Mouse (Mus musculus) cortical plate, adult 2 months (tissue): Measurements from ENCODE around the gene Pfdn4. TPM values are rescaled to one million over a fixed set of nuclear protein-coding genes. Genes with fewer than 3 reads are reported as not detected.
A peak's percentile ranks its signal among the peaks of the same experiment; 100 is the strongest.

Source experiments
- H3K27ac ChIP-seq: fragments of 200-500 bp; 2 replicates; pipeline ENCODE4 v1.5.1; 2012; ENCODE audit warnings: low read length, control low read depth, inconsistent platforms; ENCODE audit not compliant: insufficient read depth
- H3K4me1 ChIP-seq: fragments of 200-500 bp; 2 replicates; pipeline ENCODE4 v1.6.1; 2011; ENCODE audit warnings: low read length; ENCODE audit not compliant: control insufficient read depth, insufficient read depth
- H3K4me3 ChIP-seq: fragments of 200-500 bp; 2 replicates; pipeline ENCODE4 v1.5.1; 2011; ENCODE audit warnings: mild to moderate bottlenecking, low read length, control low read depth; ENCODE audit not compliant: insufficient read depth
- CTCF ChIP-seq: fragments of 200-500 bp; IDR thresholded peaks from 2 replicates; pipeline ENCODE4 v1.5.1; 2011; ENCODE audit warnings: mild to moderate bottlenecking, control low read depth, low read length; ENCODE audit not compliant: insufficient read depth; ENCODE audit errors: extremely low read depth
- POLR2A ChIP-seq: fragments of 200-500 bp; IDR thresholded peaks from 2 replicates; pipeline ENCODE4 v1.6.1; 2011; ENCODE audit warnings: mild to moderate bottlenecking, low read length, control low read depth; ENCODE audit not compliant: insufficient read depth; ENCODE audit errors: extremely low read depth
- polyA plus RNA-seq: library from polyadenylated mRNA; depleted of rRNA; stranded (reverse); fragments of >200 nt; gene quantifications from 2 replicates; pipeline ENCODE4 v1.2.3, GENCODE M21; 2012

Pfdn4 gene
- polyA plus RNA-seq, 1 experiment, result 29.4 TPM

DNA sequence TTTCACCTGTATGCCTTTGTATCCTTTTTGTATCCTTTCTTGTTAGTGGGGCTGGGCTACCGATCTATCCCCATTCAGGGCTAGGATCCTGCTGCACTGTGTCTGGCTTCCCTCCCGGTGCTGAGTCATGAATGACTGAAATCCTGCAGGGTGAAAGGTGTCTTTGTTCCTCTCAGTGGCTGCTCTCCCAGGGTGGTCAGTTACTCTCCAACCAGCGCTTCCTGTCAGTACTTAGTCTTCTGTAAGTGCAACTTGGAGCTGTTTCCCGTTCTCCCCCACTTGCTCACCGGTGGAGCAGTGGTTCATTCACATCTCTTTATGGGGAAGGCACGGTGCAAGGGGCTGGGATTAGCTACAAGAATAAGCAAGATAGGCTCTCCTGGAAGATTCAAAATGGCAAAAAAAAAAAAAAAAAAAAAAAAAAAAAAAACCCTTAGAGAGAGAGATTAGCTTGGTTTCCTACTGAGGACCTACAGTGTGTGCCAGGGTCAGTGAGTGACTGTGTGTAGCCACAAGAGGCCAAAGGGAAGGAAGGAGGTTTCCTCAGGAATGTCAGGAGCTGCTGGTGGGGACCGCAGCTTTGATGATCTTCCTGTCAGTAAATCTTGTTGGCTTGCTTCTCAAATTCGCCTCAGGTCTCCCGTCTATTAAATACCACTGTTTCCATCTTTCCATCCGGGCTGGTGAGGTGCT, 26.5 kb upstream of the Pfdn4 start:
- H3K27ac ChIP-seq, result no peak overlapping the region
- H3K4me1 ChIP-seq, result no peaks in the 10 kb centered on the region
- H3K4me3 ChIP-seq, result no peak overlapping the region
- TF ChIP-seq CTCF (no peak), POLR2A (no peak)

DNA sequence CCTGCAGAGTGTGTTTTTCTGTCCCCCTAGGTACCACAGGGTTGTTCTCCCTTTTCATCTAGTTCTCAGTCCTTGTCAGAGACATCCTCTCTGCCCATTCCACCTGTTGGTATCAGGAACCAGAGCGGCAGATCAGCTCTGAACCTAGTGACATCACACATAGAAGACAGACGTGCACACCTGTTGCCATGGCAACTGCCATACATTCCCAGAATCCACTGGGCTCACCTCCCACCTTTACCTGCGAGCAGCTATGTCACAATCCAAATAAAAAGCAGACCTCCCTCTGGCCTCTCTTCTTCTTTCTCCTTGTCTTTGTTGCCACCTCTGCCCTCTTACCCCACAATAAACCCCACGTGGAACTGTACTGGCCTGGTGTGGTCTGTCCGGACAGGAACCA, 25.6 kb upstream of the Pfdn4 start:
- Histone ChIP-seq H3K4me1 (no peaks in the 10 kb centered on the region), H3K4me3 (no peak overlapping the region), H3K27ac (no peak overlapping the region)
- TF ChIP-seq CTCF (no peak), POLR2A (no peak)

DNA sequence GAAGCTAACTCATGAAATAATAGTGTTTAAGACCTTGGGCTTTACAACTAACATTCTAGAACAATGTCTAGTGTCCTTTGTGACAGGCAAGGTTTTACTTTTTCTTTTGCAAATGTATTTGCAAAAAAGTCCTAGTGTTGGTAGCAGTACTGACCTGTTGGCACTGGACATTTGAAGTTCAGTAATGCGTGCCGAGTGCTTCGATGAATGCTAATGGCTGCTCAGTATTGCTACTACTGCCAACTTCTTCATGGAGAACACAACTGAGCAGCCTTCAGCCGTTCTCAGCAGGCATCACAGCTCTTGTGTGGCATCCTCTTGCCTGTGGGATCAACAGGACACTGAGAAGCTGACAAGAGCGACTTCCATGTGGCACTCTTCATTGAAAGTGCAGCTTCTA, 22.1 kb upstream of the Pfdn4 start:
- H3K27ac ChIP-seq, result no peak overlapping the region
- H3K4me3 ChIP-seq, result no peak overlapping the region
- TF ChIP-seq POLR2A (no peak), CTCF (no peak)
- no peaks in the 10 kb centered on the region for H3K4me1 ChIP-seq

DNA sequence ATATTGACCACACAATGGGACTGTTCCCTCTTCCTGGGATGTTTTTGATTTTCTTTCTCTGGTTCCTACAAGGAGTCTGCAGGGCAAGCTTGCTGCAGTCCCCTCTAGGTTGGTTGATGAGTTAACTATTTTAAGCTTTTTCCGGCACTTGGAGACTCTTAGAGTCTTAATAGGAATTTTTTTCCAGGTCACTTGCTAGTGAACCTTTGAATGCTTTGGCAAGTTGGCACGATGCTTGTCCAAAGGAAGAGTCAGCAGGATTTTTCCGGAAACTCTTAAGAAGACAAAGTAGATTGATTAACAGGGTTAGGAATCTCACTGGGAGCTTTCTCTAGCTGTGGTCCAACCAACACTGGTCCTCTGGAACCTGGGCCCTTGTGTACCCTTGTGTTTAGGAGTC, 21.1 kb upstream of the Pfdn4 start:
- Histone ChIP-seq H3K4me3 (no peak overlapping the region), H3K27ac (no peak overlapping the region), H3K4me1 (no peaks in the 10 kb centered on the region)
- TF ChIP-seq CTCF, result no peak
- no peak for TF ChIP-seq POLR2A

DNA sequence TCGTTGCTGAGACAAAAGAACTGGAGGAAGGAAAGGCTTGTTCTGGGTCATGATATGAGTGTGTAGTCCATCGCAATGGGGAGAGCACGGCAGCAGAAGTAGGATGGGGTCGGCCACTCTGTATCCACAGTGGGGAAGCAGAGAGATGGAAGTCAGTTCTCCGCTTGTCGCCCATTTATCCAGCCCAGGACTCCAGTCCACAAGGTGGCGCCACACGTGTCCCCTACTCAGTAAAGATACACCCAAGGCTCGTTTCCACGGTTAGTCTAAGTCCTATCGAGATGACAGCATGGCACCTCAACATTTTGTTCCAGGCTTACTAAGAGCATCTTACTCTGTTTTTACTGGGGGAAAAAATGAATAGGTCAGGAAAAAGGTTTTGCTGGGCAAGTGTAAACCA, 20.0 kb upstream of the Pfdn4 start:
- Histone ChIP-seq H3K4me1 (no peaks in the 10 kb centered on the region), H3K27ac (no peak overlapping the region), H3K4me3 (no peak overlapping the region)
- TF ChIP-seq POLR2A (no peak), CTCF (no peak)

DNA sequence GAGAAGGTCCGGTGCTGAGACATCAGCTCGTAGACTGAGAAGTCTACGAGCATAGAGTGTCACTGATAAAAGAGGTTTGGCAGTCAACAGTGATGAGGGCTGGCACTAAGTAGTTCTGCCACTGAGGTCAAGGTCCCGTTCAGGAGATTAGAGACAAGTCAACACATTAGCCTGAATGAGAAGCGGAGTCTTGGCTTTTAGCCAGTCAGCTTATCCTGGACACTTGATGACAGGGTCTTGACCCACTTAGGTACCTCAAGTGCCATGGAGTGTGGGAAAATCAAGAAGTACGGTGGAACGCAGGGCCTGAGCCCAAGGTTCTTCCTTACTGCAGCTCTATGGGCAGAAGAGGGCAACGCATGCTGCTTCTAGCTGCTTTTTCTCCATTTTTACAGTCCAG, 19.6 kb upstream of the Pfdn4 start:
- H3K4me1 ChIP-seq, result no peaks in the 10 kb centered on the region
- no peak overlapping the region for H3K27ac ChIP-seq
- H3K4me3 ChIP-seq, result no peak overlapping the region
- TF ChIP-seq CTCF, result no peak

DNA sequence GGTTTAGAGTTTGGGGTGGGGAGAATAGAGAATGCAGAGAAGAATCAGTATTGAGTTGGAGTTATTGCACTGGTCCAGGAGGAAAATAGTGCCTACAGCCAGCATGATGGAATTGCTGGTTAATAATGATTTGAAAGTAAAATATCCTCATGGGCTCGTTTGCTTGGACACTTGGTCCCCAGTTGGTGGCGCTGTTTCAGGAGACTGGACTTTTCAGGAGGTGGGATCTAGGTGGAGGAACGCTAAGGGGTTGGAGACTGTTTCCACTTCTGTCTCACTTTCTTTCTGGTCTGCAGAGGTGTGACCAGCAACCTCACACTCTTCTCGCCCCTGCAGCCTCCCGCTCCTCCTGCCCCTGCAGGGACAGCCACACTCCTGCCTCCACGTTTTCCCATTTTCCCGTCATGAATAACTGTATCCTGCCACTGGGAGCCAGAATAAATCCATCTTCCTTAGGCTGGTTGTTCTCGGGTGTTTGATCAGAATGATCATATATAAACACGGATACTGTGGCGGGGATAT, 14.1 kb upstream of the Pfdn4 start:
- Histone ChIP-seq H3K4me3 (no peak overlapping the region), H3K4me1 (no peaks in the 10 kb centered on the region), H3K27ac (no peak overlapping the region)
- TF ChIP-seq CTCF (no peak), POLR2A (no peak)

DNA sequence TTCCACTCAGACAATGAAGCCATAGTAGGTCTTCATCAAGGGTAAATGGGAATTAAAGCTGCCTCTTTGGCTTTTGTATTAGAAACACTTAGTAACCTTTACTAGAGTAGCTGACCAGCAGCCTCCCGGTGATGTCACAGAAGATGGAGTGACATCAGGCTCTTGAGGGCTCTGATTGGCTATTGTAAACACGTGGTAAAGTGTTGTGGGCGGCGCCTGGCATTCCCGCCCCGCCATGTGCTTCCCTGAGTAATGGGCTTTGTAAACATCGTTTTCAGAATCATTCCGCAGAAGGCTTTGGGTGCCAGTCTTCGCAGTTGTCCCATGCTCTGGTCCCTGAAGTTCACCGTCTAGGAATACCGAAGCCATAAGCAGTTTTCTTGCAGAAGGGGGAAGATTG, 12.3 kb upstream of the Pfdn4 start:
- Histone ChIP-seq H3K27ac (no peak overlapping the region), H3K4me3 (no peak overlapping the region), H3K4me1 (no peaks in the 10 kb centered on the region)
- no peak for TF ChIP-seq POLR2A
- TF ChIP-seq CTCF, result no peak

DNA sequence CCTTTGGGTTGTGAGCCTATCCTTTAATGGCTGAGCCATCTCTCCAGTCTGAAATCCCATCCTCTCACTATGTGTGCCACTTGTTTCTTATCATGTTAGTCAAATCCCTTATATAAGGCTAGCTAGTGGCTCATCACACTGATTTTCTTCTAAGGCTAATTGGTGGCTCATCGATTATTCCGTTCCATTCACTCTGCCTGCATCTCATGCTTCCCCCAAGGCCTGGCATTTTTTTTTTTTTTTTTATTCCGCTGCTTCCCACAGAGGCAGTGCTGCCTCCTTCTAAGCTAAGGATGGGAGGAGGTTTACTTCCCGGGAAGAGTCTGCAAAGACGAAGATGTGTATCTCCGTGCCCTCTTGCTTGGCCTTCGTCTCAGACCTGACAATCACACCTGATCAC, 9.0 kb upstream of the Pfdn4 start:
- no peak overlapping the region for H3K27ac ChIP-seq
- H3K4me3 ChIP-seq, result no peak overlapping the region
- TF ChIP-seq POLR2A, result no peak
- no peak for TF ChIP-seq CTCF
- H3K4me1 ChIP-seq, result no peaks in the 10 kb centered on the region

DNA sequence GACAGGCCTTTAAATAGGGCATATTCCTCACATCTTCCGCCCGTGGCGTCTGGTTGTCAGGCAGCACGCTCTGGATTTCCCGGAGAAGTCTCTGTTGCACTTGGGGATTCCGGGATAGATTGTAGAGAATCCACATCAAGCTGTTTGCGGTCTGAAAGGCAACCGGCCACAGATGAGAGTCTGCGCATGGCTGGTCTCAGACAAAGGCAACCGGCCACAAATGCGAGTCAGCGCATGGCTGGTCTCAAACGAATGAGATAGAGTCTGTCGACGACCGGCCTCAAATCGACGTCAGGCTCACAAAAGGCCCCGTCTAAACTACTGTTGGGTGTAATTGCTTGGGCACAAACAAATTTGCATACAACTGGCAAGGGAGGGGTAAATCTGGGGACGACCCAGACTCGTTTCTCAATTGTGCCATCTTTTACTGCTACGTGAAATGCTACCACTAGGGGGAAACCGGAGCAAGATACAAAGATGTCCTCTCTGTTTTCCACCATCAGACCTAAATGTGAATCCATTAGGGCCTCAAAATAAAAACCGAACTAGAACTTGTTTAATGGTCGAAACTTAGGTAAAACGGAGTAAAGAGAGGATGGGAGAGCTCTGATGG, 8.2 kb upstream of the Pfdn4 start:
- TF ChIP-seq CTCF (peak; percentile 20; the same call in 1 of the 2 replicates), POLR2A (no peak)
- Histone ChIP-seq H3K4me1 (no peaks in the 10 kb centered on the region), H3K27ac (no peak overlapping the region), H3K4me3 (no peak overlapping the region)
